8 mouse cellular contexts compared by ENCODE assay signal in the genomic region with DNA sequence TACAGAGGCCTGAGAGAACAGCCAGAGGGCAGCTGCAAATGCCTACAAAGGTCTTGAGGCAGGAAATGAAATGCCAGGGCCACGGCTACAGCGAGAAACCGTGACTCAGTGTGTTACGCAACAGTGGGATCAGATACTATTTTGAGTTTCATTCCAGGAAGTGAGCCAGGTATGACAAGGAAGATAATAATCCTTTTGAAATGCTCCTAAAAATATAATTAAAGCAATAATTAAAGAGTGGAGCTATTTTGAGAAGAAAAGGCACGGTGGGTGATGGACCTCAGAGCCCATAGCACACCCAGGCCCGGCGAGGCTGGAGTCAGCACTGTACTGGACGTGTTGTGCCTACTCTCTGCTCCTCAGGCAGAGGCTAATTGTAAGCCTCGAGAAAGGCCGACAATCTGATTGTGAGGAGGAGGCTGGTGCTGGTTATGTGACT. TPM values are rescaled to one million over a fixed set of nuclear protein-coding genes. Genes with fewer than 3 reads are reported as not detected.
DNase-seq lines count a peak whose midpoint lies in the region; ATAC-seq lines count a peak whose summit lies in the region.

No protein-coding gene starts in this region.

- peak; percentile 29 to 34 for DNase-seq in layer of hippocampus, adult 8-10 months (ENCODE audit: low spot score in 2 of 2)
- DNase-seq in layer of hippocampus, postnatal 14 days (ENCODE audit: low spot score in 2 of 2): no peak
- DNase-seq in adrenal gland, postnatal 36 days: peak; percentile 86
- peak; percentile 38 to 51 for DNase-seq in gastrocnemius, postnatal 36 days
- DNase-seq in kidney, postnatal 10 days: peak; percentile 50
- DNase-seq in ovary, postnatal 14 days (ENCODE audit: low spot score): peak; percentile 16

- ATAC-seq in activated CD4-positive, CD25-positive, alpha-beta regulatory T cell, adult 4 months: no peak
- no peak for ATAC-seq in monocyte, adult 5-6 weeks (replicated peaks; ENCODE audit: insufficient number of reproducible peaks, low FRiP score, low TSS enrichment, poor library complexity, severe bottlenecking)

- intact Hi-C loops in gastrocnemius, postnatal 36 days (cut with DNase I): loop anchor here (5.0 kb wide), 1 partner anchor 85 kb away; no protein-coding TSS in a partner anchor

RNA-seq across cellular contexts. Expression of a gene that starts 37.4 kb away (rescaled TPM):
- total RNA-seq in layer of hippocampus, adult 8-10 months (2022): 100 to 1,000 TPM; 103 to 112 (median 107) TPM
- 100 to 1,000 TPM in 1 of 2 experiments, 10 to 100 TPM in 1; 99.3 to 109 TPM for total RNA-seq in layer of hippocampus, postnatal 14 days (2021)
- total RNA-seq in adrenal gland, postnatal 36 days (2021): 100 to 1,000 TPM; 130 to 159 TPM
- total RNA-seq in gastrocnemius, postnatal 36 days (2021): 10 to 100 TPM; 61.5 to 70.2 TPM
- 10 to 100 TPM; 30.0 to 34.8 TPM for polyA plus RNA-seq in activated CD4-positive, CD25-positive, alpha-beta regulatory T cell, adult 4 months (2017; shearing (Covaris generic))
- total RNA-seq in monocyte, adult 5-6 weeks (2017): 67.6 to 97.6 TPM (median 69.5 TPM) in 3 replicates

Comparison
In these comparisons a context has a peak if more than half of its experiments do, and no peak if none do; other contexts are left out.
1. DNase-seq: peak in layer of hippocampus, adult 8-10 months (2 of 2), adrenal gland, postnatal 36 days (2 of 2), gastrocnemius, postnatal 36 days (2 of 2), kidney, postnatal 10 days (single experiment) and ovary, postnatal 14 days (single experiment); none in layer of hippocampus, postnatal 14 days (0 of 2).